Mouse (Mus musculus) liver, embryonic 14.5 days (tissue): ENCODE measurements at regions not wholly inside any gene's neighbourhood (a gene's known extent, or its start where the extent isn't known, plus 50 kb on each side); places are given as distances from the start of the nearest gene placed in this dataset.

Experiments
- CTCF ChIP-seq: IDR thresholded peaks from 2 replicates; pipeline ENCODE4 v1.5.1; 2016; ENCODE audit warnings: antibody characterized with exemption, low read depth, control low read depth
- EP300 ChIP-seq: IDR thresholded peaks from 2 replicates; pipeline ENCODE4 v1.6.1; 2016; ENCODE audit warnings: antibody characterized with exemption, low read depth

- TF ChIP-seq EP300 (no peak), CTCF (no peak)
Measured at GRCm38 (mm10) chr14:86204582-86204981, 936.5 kb downstream of the Diaph3 start.
